Mouse (Mus musculus) ovary, postnatal 14 days (tissue): ENCODE data around the gene Sbno2.
A peak's percentile ranks its signal among the peaks of the same experiment; 100 is the strongest.

Source experiments
- DNase-seq: peaks from one replicate; pipeline ENCODE4 v3.0.0; 2022; ENCODE audit warnings: low spot score

The Sbno2 gene

DNA sequence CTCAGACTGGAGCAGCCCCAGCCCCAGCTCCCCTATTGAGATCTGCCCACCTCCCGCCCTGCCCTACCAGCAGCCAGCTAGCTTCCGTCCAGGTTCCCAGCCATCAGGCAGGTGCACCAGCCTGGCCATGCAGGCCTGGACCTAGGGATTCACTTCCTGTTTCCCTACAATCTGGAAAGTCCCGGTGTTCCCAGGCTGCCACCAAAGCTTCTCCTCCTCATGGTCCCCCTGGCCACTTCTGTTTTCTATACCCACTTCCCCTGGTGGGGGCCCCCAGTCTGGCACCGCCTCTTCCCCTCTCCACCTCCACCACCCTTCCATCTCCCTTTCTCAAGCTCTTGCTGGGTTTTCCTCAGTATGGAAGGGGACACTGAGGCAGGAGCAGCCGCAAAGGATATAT, at the start of gene Sbno2:
Gene Sbno2, minus strand, starts transcription at position 112 of the 400 bp plus-strand sequence.
- no peak for DNase-seq

GRCm38 (mm10) chr10:80154384-80154783, 49.0 kb upstream of the Sbno2 start:
- no peak for DNase-seq

DNA sequence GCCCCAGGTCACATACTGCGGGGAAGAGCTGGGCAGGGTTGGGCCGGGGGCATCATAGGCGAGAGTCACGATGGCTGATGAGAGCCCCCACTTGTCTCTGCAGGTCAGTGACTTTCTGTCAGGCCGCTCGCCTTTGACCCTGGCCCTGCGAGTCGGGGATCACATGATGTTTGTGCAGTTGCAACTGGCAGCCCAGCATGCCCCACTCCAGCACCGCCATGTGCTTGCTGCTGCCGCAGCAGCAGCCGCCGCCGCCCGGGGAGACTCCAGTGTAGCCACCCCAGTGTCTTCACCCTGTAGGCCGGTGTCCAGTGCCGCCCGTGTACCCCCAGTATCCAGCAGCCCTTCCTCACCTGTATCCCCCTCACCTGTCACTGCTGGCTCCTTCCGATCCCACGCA, 48.3 kb upstream of the Sbno2 start:
- no peak for DNase-seq

- no peak for DNase-seq
These were observed 47.5 kb upstream of the Sbno2 start for GRCm38 (mm10) chr10:80152873-80153260.

DNA sequence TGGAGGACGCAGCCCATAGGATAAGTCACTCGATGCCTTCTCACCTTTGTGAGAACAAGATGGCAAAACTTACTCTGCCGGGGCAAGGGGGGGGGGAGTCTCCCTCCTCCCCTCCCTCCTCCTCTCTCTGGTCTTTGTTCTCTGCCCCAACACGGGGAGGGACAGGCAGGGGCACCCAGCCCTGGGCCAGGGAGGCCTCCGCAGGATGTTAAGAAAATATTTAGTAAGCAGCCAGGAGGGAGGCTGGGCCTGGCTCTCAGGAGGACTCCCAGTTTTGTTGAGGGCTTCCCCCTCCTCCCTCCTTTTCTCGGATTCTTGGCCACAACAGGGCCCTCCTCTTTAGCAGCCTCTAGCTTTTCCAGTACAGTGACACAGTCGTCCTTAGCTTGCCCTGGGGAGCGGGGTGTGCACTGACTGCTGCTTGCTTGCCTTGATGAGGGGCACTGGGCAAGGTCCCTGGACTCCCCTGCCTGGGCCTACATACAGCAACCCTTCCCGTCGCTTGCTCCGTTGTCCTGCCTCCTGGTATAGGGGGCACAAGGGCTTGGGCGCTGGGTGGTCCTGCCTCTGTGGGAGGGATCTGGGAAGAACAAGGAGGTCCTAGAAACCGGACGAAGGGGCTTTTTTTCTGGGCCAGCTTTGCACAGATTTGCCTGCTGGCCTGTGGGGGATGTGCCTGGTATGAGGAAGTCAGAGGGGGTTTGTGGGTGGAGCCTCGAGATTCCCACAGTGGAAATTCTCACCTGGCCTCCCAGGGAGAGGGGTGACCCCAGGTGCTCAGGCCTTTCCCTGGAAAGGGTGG, 46.9 kb upstream of the Sbno2 start:
- DNase-seq, result no peak

- DNase-seq, result no peak
These were observed 46.1 kb upstream of the Sbno2 start for GRCm38 (mm10) chr10:80151211-80152034.

DNA sequence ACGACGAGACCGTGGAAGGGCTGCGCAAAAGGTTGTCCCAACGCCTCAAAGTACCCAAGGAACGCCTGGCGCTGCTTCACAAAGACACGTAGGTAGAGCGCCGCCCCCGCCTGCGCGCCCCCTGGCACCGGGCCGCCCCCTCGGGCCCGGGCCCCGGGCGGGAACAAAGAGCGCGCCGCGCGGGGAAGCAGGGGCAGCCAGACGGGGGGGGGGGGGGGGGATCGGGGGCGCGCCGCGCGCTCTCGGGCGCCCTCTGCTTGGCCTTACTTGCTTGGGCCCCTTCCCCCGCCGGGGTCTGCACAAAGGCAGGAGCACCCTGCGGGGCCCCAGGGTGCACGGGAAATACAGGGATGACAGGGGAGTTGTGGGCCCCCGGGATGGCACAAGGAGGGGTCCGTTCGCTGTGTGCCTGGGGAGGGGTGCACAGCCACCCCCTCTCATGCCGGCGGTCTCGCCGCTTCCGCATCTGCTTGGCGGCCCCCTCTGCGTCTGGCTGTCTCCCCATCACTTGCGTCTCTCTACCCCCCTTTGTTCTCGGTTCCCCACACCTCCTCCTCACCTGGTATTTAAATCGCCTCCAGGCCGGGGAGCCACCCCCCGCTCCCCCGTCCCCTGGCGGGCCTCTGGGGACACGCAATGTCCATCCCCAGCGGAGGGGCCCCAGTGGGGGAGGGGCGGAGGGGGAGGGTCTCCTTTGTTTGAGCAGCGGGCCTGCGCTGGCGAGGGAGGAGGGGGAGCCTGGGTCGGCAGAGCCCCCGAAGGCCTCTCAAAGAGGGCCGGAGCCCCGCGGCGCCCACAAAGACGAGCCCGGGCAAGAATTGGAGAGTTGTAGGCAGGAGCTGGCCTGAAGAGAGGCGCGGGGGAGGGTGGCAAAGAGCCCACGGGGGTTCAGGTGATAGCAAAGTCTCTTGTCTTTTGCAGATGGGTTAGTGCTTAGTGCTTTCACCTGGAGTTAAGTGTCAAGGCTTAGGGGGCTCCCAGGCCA, 45.1 kb upstream of the Sbno2 start:
- no peak for DNase-seq

- peak; percentile 91 for DNase-seq
These were observed 44.2 kb upstream of the Sbno2 start for GRCm38 (mm10) chr10:80149291-80150225.

DNA sequence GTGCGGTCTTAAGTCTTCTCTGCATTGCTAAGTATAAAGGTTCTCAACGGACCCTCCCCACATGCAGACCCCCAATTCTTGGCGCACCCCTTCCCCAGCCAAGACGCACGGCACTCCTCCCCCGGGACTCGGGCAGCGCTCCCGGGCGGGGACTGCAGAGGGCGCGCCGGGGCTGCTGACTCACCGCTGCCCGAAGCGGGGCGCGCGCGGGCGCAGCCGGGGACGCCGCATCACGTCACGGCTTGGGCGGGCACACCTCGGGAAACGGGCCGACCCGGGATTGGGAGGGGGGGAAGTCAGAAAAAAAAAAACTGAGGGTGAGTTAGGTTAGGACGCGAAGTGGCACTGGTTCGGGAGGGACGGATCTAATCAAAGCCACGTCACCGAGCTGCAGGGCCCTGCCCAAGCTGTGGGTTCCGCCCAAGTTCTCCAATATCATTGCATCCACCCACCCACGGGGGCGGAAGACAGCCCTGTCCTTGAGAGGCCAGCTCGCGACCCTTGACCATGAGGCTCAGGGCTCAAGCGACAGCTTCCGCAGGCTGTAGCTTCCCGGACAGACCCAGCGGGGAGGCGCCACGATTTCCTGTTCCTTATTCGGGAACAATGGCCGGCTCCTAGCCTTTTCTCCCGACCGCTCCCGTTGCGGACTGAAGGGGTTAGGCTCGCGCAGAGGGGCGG, 43.4 kb upstream of the Sbno2 start:
- peak; percentile 94 for DNase-seq

GRCm38 (mm10) chr10:80147719-80148601, 42.6 kb upstream of the Sbno2 start, which contains the start of gene Midn:
Gene Midn, plus strand, starts transcription at chr10:80148272.
- no peak for DNase-seq

DNA sequence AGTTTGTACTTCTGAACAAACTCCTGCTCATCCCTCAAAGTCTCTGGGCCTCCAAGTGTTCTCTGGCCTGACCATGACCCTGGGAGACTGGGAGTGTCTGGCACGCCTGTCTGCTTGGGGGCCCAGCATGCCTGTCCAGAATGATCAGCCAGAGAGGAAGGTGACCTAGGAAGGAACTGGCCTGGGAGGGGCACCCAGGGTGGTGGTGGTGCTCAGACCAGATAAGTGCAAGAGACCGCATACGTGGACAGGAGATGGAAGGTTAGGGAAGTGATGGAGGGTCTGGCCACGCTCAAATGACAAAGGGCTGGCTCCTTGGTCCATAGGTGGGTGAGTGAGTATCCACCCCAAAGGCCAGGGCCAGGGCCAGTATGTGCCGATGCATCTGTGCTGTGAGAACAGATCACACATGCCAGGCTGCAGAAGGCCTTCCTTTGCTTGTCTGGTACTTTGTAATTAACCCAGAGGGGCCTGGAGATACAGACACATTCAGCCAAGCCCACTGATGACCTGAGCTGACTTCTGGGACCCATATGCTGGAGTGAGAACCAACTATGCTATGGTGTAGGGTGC, 41.9 kb upstream of the Sbno2 start:
- no peak for DNase-seq

DNA sequence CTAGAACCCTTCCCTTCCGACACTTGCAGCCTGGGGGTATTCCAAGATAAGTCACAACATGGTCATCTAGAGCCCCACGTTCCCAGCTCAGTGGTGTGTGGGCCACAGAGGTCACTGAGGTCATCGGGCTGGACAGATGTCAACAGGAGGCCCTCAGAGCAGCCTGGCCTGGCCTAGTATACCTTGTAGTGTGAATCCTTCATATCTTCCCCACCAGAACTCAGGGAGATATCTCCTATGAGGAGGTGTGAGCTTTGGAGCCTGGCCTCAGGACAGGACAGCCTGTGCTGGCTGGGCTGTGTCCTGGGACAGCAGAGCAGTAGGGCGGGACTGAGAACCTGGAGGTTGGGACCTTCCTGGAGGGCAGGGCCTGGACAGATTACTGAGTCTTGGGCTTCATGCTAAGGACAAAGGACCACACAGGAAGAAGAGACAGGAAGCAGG, 41.2 kb upstream of the Sbno2 start:
- DNase-seq, result no peak

DNA sequence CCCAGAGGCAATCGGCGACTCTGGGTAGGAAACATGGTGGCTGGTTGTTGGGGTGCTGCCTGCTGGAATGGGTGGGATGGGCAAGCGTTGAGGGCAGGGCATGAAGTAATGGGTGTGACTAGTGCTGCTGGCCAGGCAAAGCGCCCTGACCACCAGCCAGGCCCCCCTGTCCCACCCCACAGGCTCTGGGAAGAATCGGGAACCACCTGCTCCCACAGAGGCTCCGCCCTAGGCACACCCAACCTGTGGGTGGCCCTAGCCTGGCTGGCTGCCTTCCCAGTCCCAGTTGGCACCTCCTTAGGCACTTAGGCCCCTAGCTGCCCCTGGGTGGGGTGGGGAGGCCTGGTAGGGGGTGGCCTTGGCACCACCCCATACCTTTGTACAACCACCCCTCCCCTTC, 40.5 kb upstream of the Sbno2 start:
- no peak for DNase-seq

GRCm38 (mm10) chr10:80144864-80145838, 39.8 kb upstream of the Sbno2 start:
- DNase-seq, result no peak

DNA sequence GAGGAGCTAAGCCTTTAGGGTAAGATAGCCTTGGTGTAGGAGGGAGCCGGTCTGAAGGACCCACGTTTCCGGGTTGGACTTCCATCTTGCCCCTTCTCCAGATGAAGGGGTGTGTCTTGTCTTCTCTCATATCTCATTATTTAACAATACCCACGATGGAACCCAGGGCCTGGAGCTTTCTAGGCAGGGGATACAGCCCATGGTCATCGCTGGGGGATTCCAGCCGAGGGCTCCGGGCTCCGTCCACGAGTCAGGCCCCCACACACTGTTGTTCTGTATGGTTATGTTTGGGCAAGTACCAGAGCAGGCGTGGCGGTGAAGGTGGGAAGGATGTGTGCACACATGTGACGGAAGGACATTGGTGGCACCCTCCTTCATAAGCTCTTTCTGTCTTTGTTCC, 38.8 kb upstream of the Sbno2 start:
- DNase-seq, result no peak

DNA sequence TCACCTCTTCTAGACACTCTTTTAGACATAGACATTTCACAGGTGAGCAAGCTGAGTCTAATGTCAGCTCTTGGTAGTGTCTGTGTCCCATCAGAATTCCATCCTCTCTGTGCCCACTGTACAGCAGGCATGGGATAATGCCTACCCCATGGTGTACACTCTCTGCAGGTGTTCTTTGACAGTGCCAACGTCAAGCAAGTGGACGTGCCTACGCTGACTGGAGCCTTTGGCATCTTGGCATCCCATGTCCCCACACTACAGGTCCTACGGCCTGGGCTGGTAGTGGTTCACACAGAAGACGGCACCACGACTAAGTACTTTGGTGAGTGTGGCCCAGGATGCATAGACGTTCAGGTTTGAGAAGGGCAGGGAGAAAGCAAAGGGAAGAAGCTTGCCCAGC, 38.3 kb upstream of the Sbno2 start:
- no peak for DNase-seq

GRCm38 (mm10) chr10:80142530-80142925, 37.2 kb upstream of the Sbno2 start:
- no peak for DNase-seq
